Mouse (Mus musculus): ENCODE data around the gene Tbc1d22a. TPM values are rescaled to one million over a fixed set of nuclear protein-coding genes. Genes with fewer than 3 reads are reported as not detected.

Tbc1d22a gene
- polyA plus RNA-seq, 1 experiment from 2014 or later = 8.7 TPM

GRCm38 (mm10) chr15:86509601-86510000, 295.3 kb downstream of the Tbc1d22a start:
- H3K27ac ChIP-seq (ENCODE audit: low read depth, low read length) = no peak overlapping the region
- H3K4me1 ChIP-seq (replicated peaks; ENCODE audit: control insufficient read depth, insufficient read depth, low read length) = no peaks in the 10 kb centered on the region
- H3K9me3 ChIP-seq (ENCODE audit: control insufficient read depth, low read length) = no peaks in the 10 kb centered on the region
- no peaks in the 10 kb centered on the region for H3K36me3 ChIP-seq (ENCODE audit: control insufficient read depth, insufficient read depth, low read length)
- DNase-seq (ENCODE audit: low spot score) (peak; percentile 29), ATAC-seq (replicated peaks; ENCODE audit: low FRiP score) (no peak)
- WGBS = 72% methylated on average over 6 of the region's 6 CpGs
- H3K27me3 ChIP-seq (ENCODE audit: control insufficient read depth, insufficient read depth, low read length) = no peaks in the 10 kb centered on the region
- no peak overlapping the region for H3K4me3 ChIP-seq (ENCODE audit: low read depth, low read length)
- no peak overlapping the region for H3K9ac ChIP-seq (ENCODE audit: low read length)
- H3K4me2 ChIP-seq (ENCODE audit: low read depth, low read length, severe bottlenecking) = no peak overlapping the region

- Histone ChIP-seq H3K4me3 (ENCODE audit: low read depth, low read length) (no peak overlapping the region), H3K27me3 (ENCODE audit: control insufficient read depth, insufficient read depth, low read length) (no peaks in the 10 kb centered on the region), H3K36me3 (ENCODE audit: control insufficient read depth, insufficient read depth, low read length) (no peaks in the 10 kb centered on the region), H3K4me1 (replicated peaks; ENCODE audit: control insufficient read depth, insufficient read depth, low read length) (no peaks in the 10 kb centered on the region), H3K27ac (ENCODE audit: low read depth, low read length) (no peak overlapping the region), H3K4me2 (ENCODE audit: low read depth, low read length, severe bottlenecking) (no peak overlapping the region), H3K9me3 (ENCODE audit: control insufficient read depth, low read length) (no peaks in the 10 kb centered on the region), H3K9ac (ENCODE audit: low read length) (no peak overlapping the region)
- 92% methylated on average over 7 of the region's 7 CpGs for WGBS
- ATAC-seq (replicated peaks; ENCODE audit: low FRiP score) (no peak), DNase-seq (ENCODE audit: low spot score) (peak; percentile 38)
Measured at GRCm38 (mm10) chr15:86511181-86511580, 296.9 kb downstream of the Tbc1d22a start.

GRCm38 (mm10) chr15:86513336-86513735, 299.1 kb downstream of the Tbc1d22a start:
- Histone ChIP-seq H3K27ac (ENCODE audit: low read depth, low read length) (no peak overlapping the region), H3K9me3 (ENCODE audit: control insufficient read depth, low read length) (no peaks in the 10 kb centered on the region), H3K4me2 (ENCODE audit: low read depth, low read length, severe bottlenecking) (no peak overlapping the region), H3K9ac (ENCODE audit: low read length) (no peak overlapping the region), H3K4me3 (ENCODE audit: low read depth, low read length) (no peak overlapping the region), H3K27me3 (ENCODE audit: control insufficient read depth, insufficient read depth, low read length) (no peaks in the 10 kb centered on the region), H3K4me1 (replicated peaks; ENCODE audit: control insufficient read depth, insufficient read depth, low read length) (no peaks in the 10 kb centered on the region), H3K36me3 (ENCODE audit: control insufficient read depth, insufficient read depth, low read length) (no peaks in the 10 kb centered on the region)
- ATAC-seq (replicated peaks; ENCODE audit: low FRiP score) (no peak), DNase-seq (ENCODE audit: low spot score) (peak; percentile 19)
- WGBS = 90% methylated on average over 5 of the region's 5 CpGs

GRCm38 (mm10) chr15:86520201-86520600, 305.9 kb downstream of the Tbc1d22a start:
- Histone ChIP-seq H3K27me3 (ENCODE audit: control insufficient read depth, insufficient read depth, low read length) (no peaks in the 10 kb centered on the region), H3K4me2 (ENCODE audit: low read depth, low read length, severe bottlenecking) (no peak overlapping the region), H3K4me1 (replicated peaks; ENCODE audit: control insufficient read depth, insufficient read depth, low read length) (no peaks in the 10 kb centered on the region), H3K9me3 (ENCODE audit: control insufficient read depth, low read length) (no peaks in the 10 kb centered on the region), H3K4me3 (ENCODE audit: low read depth, low read length) (no peak overlapping the region), H3K27ac (ENCODE audit: low read depth, low read length) (no peak overlapping the region), H3K36me3 (ENCODE audit: control insufficient read depth, insufficient read depth, low read length) (no peaks in the 10 kb centered on the region), H3K9ac (ENCODE audit: low read length) (no peak overlapping the region)
- 77% methylated on average over 4 of the region's 4 CpGs for WGBS
- ATAC-seq (replicated peaks; ENCODE audit: low FRiP score) (no peak), DNase-seq (ENCODE audit: low spot score) (peak; percentile 14)

- no peak overlapping the region for H3K27ac ChIP-seq (ENCODE audit: low read depth, low read length)
- DNase-seq (ENCODE audit: low spot score) (peak; percentile 24), ATAC-seq (replicated peaks; ENCODE audit: low FRiP score) (no peak)
- H3K27me3 ChIP-seq (ENCODE audit: control insufficient read depth, insufficient read depth, low read length) = no peaks in the 10 kb centered on the region
- H3K36me3 ChIP-seq (ENCODE audit: control insufficient read depth, insufficient read depth, low read length) = no peaks in the 10 kb centered on the region
- no peak overlapping the region for H3K4me2 ChIP-seq (ENCODE audit: low read depth, low read length, severe bottlenecking)
- H3K9me3 ChIP-seq (ENCODE audit: control insufficient read depth, low read length) = no peaks in the 10 kb centered on the region
- H3K4me3 ChIP-seq (ENCODE audit: low read depth, low read length) = no peak overlapping the region
- H3K9ac ChIP-seq (ENCODE audit: low read length) = no peak overlapping the region
- no peaks in the 10 kb centered on the region for H3K4me1 ChIP-seq (replicated peaks; ENCODE audit: control insufficient read depth, insufficient read depth, low read length)
- WGBS = 81% methylated on average over 6 of the region's 6 CpGs
Measured at GRCm38 (mm10) chr15:86535356-86535755, 321.1 kb downstream of the Tbc1d22a start.

- Histone ChIP-seq H3K9ac (ENCODE audit: low read length) (no peak overlapping the region), H3K36me3 (ENCODE audit: control insufficient read depth, insufficient read depth, low read length) (no peaks in the 10 kb centered on the region), H3K4me2 (ENCODE audit: low read depth, low read length, severe bottlenecking) (no peak overlapping the region), H3K9me3 (ENCODE audit: control insufficient read depth, low read length) (no peaks in the 10 kb centered on the region), H3K27me3 (ENCODE audit: control insufficient read depth, insufficient read depth, low read length) (no peaks in the 10 kb centered on the region), H3K4me3 (ENCODE audit: low read depth, low read length) (no peak overlapping the region), H3K27ac (ENCODE audit: low read depth, low read length) (no peak overlapping the region), H3K4me1 (replicated peaks; ENCODE audit: control insufficient read depth, insufficient read depth, low read length) (no peaks in the 10 kb centered on the region)
- DNase-seq (ENCODE audit: low spot score) = peak; percentile 6
- ATAC-seq (replicated peaks; ENCODE audit: low FRiP score) = no peak
- 83% methylated on average over 3 of the region's 3 CpGs for WGBS
Measured at GRCm38 (mm10) chr15:86542371-86542770, 328.1 kb downstream of the Tbc1d22a start.

GRCm38 (mm10) chr15:86544122-86544795, 330.0 kb downstream of the Tbc1d22a start:
- no peak overlapping the region for H3K4me2 ChIP-seq (ENCODE audit: low read depth, low read length, severe bottlenecking)
- H3K27me3 ChIP-seq (ENCODE audit: control insufficient read depth, insufficient read depth, low read length) = no peaks in the 10 kb centered on the region
- H3K4me1 ChIP-seq (replicated peaks; ENCODE audit: control insufficient read depth, insufficient read depth, low read length) = no peaks in the 10 kb centered on the region
- H3K9me3 ChIP-seq (ENCODE audit: control insufficient read depth, low read length) = no peaks in the 10 kb centered on the region
- peak; percentile 42 for DNase-seq (ENCODE audit: low spot score)
- ATAC-seq (replicated peaks; ENCODE audit: low FRiP score) = no peak
- 91% methylated on average over 1 of the region's 1 CpGs for WGBS
- H3K9ac ChIP-seq (ENCODE audit: low read length) = no peak overlapping the region
- H3K36me3 ChIP-seq (ENCODE audit: control insufficient read depth, insufficient read depth, low read length) = no peaks in the 10 kb centered on the region
- H3K27ac ChIP-seq (ENCODE audit: low read depth, low read length) = no peak overlapping the region
- no peak overlapping the region for H3K4me3 ChIP-seq (ENCODE audit: low read depth, low read length)

Other genes starting within 250 kb of the Tbc1d22a start
- gene Celsr1, start 180.7 kb upstream of the Tbc1d22a start, polyA plus RNA-seq (2014; fragmentation: Nextera tagmentation; extraction: Ambion mirVana) = 7.3 and 7.9 TPM in 2 replicates
- 15.5 and 16.6 TPM in 2 replicates for gene Gramd4, start 156.8 kb upstream of the Tbc1d22a start, polyA plus RNA-seq (2014; fragmentation: Nextera tagmentation; extraction: Ambion mirVana)
- gene Cerk, start 28.3 kb upstream of the Tbc1d22a start, polyA plus RNA-seq (2014; fragmentation: Nextera tagmentation; extraction: Ambion mirVana) = 17.4 and 19.1 TPM in 2 replicates

All from forebrain, embryonic 11.5 days (tissue).